Mouse (Mus musculus) cerebellum, adult (tissue): Measurements from ENCODE around the gene Fopnl.

Source experiments
- ATAC-seq: cut with Nextera tagmentation; 2 replicates; pipeline ENCODE4 v1.9.2; 2017; ENCODE audit warnings: mild to moderate bottlenecking, moderate library complexity, mixed read lengths; ENCODE audit not compliant: insufficient number of reproducible peaks, low FRiP score, low TSS enrichment

Fopnl gene

DNA sequence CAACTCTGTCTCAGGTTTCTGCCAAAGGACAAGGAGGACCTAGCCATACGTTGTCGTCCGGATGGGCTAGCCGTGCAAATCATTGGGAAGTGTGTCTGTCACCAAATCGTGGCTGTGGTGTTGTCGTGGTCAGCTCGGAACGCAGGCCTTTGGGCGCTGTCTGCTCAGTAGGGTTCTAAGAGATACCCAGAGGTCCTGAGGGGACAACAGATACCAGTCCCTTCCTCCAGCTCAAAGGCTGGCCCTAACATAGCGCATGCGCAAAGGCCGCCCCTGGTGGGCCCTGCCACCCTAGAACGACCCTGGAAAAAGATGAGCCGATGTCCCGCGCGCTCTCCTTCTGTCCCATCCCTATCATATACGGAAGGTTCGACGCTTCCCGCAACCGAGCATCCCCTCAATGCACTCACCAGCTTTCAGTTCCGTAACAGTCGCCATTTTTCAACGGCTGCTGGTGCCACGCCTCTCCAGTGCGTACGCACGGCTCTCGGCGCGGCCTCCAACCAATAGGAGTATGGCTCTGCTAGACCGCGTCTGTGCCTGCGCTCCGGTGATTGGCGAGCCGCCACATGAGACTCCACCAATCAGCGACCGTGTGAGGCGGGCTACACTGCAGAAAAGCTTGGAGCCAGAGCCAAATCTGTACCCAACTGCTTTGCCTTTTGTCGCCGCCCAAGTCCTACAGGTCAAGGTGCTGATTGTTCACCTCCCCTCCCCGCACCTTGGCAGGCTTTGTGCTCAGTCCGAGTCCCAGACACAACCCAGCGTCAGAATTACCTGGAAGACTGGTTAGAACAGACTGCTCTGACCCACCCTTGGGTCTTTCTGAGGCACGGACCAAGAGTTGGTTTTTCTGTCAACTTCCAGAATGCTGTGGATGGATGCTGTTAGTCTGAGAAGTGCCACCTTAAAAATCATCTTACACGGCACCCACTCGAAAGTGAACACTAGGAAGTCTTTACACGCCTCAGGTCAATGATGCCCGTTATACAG is at the start of gene Fopnl:
TSS of gene Fopnl (minus strand) at position 522 of the 993 bp plus-strand sequence.
- peak; percentile 100 for ATAC-seq

- ATAC-seq = no peak
These were observed 48.8 kb upstream of the Fopnl start for GRCm38 (mm10) chr16:14366017-14366416.

- ATAC-seq = no peak
These were observed 48.3 kb upstream of the Fopnl start for GRCm38 (mm10) chr16:14365457-14365856.

GRCm38 (mm10) chr16:14364066-14364465 is 46.9 kb upstream of the Fopnl start:
- no peak for ATAC-seq

GRCm38 (mm10) chr16:14363496-14363895 is 46.3 kb upstream of the Fopnl start:
- no peak for ATAC-seq

GRCm38 (mm10) chr16:14362099-14362820 is 45.1 kb upstream of the Fopnl start:
- ATAC-seq = no peak

- peak; percentile 86 for ATAC-seq
These were observed 44.3 kb upstream of the Fopnl start, which contains the start of gene Abcc1 for GRCm38 (mm10) chr16:14361362-14362098. TSS of gene Abcc1 (plus strand) at chr16:14361558.

DNA sequence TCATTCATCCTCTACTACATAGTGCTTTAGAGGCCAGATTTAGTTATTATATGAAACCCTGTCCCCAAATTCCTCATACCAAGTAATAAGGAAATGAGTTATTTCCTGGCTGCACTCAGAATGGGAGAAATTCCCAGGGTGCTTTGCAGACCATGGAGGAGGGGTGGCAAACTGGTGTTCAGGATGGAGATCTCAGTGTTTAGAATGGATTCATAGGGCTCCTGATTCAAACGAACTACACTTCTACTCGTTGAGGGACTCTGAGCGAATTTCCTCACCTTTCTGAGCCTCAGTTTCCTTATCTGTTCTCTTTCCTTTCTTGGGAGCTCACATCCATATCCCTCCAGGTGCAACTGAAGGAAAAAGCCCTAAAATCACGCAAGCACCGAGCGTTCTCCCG is 43.7 kb upstream of the Fopnl start:
- ATAC-seq = 0 out of 2 replicates have a peak, but pooled peaks have one; percentile 1

DNA sequence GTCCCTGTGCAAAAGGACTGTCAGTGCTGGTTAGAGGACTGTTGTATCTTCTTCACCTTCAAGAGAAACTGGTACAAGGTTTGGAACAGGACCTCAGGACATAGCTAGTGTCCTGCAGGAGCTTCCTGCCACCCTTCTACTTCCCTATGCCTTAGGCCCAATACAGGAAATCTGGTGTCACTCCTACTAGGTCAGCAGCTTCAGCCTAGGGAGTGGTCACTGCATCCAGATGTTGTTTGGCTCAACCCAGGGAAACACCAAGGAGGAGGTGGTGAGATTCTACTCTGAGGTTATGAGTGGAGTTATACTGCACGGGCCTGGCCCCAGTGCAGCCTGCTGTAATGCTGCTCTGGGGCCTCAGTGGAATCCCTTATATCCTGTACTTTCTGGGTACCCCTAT is 41.3 kb upstream of the Fopnl start:
- ATAC-seq = no peak

DNA sequence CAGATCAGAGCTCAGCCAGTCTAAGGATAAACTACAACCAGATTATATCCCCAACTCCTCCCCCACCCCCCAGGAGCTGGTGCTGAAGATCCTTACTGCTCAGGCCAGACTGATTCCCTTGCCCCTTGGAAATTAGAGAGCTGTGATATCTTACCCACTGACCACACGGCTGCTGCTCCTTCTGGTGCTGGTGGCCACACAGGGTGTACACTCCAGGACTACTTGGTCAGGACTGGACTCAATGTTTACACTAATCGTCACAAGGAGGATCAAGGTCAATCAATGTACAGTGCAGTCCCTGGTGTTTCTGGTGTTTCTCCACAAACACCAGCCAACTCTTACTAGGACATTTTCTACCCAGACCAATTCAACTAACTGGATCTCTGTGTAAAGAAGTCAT is 40.7 kb upstream of the Fopnl start:
- no peak for ATAC-seq

GRCm38 (mm10) chr16:14352663-14353062 is 35.5 kb upstream of the Fopnl start:
- ATAC-seq = no peak

- no peak for ATAC-seq
These were observed 35.0 kb upstream of the Fopnl start for GRCm38 (mm10) chr16:14352234-14352633.

GRCm38 (mm10) chr16:14351571-14351970 is 34.4 kb upstream of the Fopnl start:
- ATAC-seq = no peak

- no peak for ATAC-seq
These were observed 27.8 kb upstream of the Fopnl start for GRCm38 (mm10) chr16:14344967-14345366.

GRCm38 (mm10) chr16:14328156-14328555 is 11.0 kb upstream of the Fopnl start:
- ATAC-seq = no peak

DNA sequence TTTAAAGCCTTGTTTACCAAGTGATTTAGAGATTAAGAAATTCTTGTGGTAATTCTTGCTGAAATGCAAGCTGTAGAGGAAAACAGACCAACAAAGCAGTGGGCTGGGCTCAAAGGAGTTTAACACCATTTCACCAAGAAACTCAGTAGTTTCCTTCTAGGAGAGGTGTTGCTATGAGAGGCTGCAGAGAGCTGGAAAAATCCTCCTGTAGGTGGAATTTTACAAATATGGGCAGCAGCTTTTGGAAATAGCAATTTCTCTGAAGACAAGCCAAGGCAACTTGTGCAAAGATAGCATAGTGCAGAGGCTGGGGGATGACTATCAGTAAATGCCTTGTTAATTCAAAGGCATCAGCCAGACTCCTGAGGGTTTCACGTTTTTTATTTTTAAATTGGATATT is 3.3 kb upstream of the Fopnl start:
- ATAC-seq = no peak

GRCm38 (mm10) chr16:14319681-14320080 is 2.5 kb upstream of the Fopnl start:
- no peak for ATAC-seq

DNA sequence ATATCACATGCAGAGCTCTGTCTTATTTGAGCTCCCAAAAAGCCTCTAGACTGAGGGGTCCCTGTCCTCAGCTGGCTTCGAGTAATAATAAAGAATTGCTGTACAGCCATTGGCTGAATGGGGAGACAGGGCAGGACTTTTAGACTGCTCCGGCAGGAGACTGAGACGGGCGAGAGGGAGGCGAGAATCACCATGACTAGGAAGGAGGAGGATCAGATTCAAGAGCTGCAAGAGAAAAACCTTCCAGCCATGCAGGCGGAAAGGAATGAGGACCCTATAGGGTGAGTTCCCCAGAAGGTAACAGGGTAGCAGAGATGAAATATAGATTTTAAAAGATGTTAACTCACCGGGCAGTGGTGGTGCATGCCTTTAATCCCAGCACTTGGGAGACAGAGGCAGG is 4.3 kb downstream of the Fopnl start:
- no peak for ATAC-seq

DNA sequence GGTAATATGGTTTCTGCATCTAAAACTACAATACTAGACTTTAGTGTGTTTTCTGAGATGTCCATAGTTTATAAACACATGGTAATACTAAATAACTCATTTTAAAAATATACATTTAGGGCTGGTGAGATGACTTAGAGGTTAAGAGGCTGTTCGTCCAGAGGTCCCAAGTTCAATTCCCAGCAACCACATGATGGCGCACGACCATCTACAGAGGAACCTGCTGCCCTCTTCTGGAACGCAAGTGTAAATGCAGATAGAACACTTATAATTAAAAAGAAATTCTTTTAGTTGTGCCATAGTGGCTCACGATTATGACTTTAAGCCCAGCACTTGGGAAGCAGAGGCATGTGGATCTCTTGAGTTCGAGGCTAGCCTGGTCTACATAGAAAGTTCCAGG is 5.8 kb downstream of the Fopnl start:
- no peak for ATAC-seq

GRCm38 (mm10) chr16:14309833-14310232 is 7.4 kb downstream of the Fopnl start:
- no peak for ATAC-seq
